In genomic region chr3:79548681-79549437, GRCm38 (mm10) we compare ENCODE assay signal across 15 mouse cellular contexts. TPM values are rescaled to one million over a fixed set of nuclear protein-coding genes. Genes with fewer than 3 reads are reported as not detected.
DNase-seq lines count a peak whose midpoint lies in the region; ATAC-seq and TF ChIP-seq lines count a peak whose summit lies in the region.
"Had no signal": no experiment of that assay in that cellular context is flagged by ENCODE, and none has a peak within 500 bp of the region (broad histone marks: within the 10 kb centered on the region; RNA-seq: fewer than 3 reads in every experiment).

No protein-coding gene starts in this region.

- DNase-seq in heart, adult 11 months, result peak; percentile 93
- no peak for DNase-seq in heart, postnatal 10 days
- DNase-seq in layer of hippocampus, adult 2 months (ENCODE audit: low spot score in 2 of 2), result no peak
- no peak for DNase-seq in layer of hippocampus, postnatal 25 days (ENCODE audit: extremely low spot score in 1 of 2, low spot score in 1 of 2)
- no peak for DNase-seq in testis, postnatal 10 days (ENCODE audit: low spot score)
- DNase-seq: gastrocnemius, postnatal 10 days; kidney, adult 18-20 months; kidney, postnatal 25 days; right cerebral cortex, postnatal 4 days; thymus, postnatal 14 days had no signal

- no peak for TF ChIP-seq CTCF in layer of hippocampus, adult 2 months (conservative IDR thresholded peaks at IDR 0.05)

- peak; percentile 32; a peak in 2 of 4 replicates for ATAC-seq in hematopoietic stem cell, adult 5-6 weeks (replicated peaks in 1 of 2; ENCODE audit: insufficient read depth in 1 of 2, low FRiP score in 2 of 2, low TSS enrichment in 1 of 2, low read depth in 1 of 2, poor library complexity in 2 of 2, severe bottlenecking in 2 of 2)

- H3K4me1 ChIP-seq in brown adipose tissue, adult 24 weeks (ENCODE audit: control insufficient read depth, insufficient read depth, insufficient read length, low read length), result peaks cover 7% of the 10 kb centered on the region; the same call in 1 of the 2 replicates

- H3K4me3 ChIP-seq in layer of hippocampus, adult 2 months, result no peak overlapping the region
- H3K4me3 ChIP-seq in brown adipose tissue, adult 24 weeks (ENCODE audit: insufficient read depth, low read depth, low read length), result peak overlapping the region; percentile 6; the same call in 1 of the 2 replicates
- H3K4me3 ChIP-seq: forebrain, embryonic 10.5 days; hindbrain, embryonic 10.5 days; midbrain, embryonic 10.5 days had no signal

- peak overlapping the region; percentile 65; the same call in 1 of the 2 replicates for H3K27ac ChIP-seq in layer of hippocampus, adult 2 months
- peak overlapping the region; percentile 57 for H3K27ac ChIP-seq in brown adipose tissue, adult 24 weeks (replicated peaks; ENCODE audit: low read depth, low read length)
- H3K27ac ChIP-seq: forebrain, embryonic 10.5 days; hindbrain, embryonic 10.5 days; midbrain, embryonic 10.5 days had no signal

- intact Hi-C loops in heart, postnatal 10 days (cut with DNase I), result no loop called here

RNA-seq across cellular contexts. Expression of gene Fnip2, which starts 18.7 kb away (rescaled TPM):
- 10 to 100 TPM; 15.3 to 19.0 TPM for total RNA-seq in heart, postnatal 10 days (2021)
- 10 to 100 TPM; 22.2 to 26.9 TPM for total RNA-seq in layer of hippocampus, adult 2 months (2021)
- 10 to 100 TPM; 19.9 to 21.0 TPM for total RNA-seq in layer of hippocampus, postnatal 25 days (2021)
- polyA plus RNA-seq in brown adipose tissue, adult 24 weeks (2012; ENCODE audit: insufficient read depth, insufficient read length, missing spikeins), result 2.7 and 4.2 TPM in 2 replicates
- total RNA-seq in hematopoietic stem cell, adult 5-6 weeks (2017), result 12.8 and 13.1 TPM in 2 replicates

RNA-seq across cellular contexts. Expression of gene Ppid, which starts 42.3 kb away (rescaled TPM):
- 10 to 100 TPM; 36.0 to 39.4 TPM for total RNA-seq in heart, postnatal 10 days (2021)
- 10 to 100 TPM; 77.8 to 85.7 TPM for total RNA-seq in layer of hippocampus, adult 2 months (2021)
- total RNA-seq in layer of hippocampus, postnatal 25 days (2021), result 10 to 100 TPM; 75.4 to 81.6 TPM
- 28.0 and 50.8 TPM in 2 replicates for polyA plus RNA-seq in brown adipose tissue, adult 24 weeks (2012; ENCODE audit: insufficient read depth, insufficient read length, missing spikeins)
- 255 and 303 TPM in 2 replicates for total RNA-seq in hematopoietic stem cell, adult 5-6 weeks (2017)
